ENCODE assay signal across 8 mouse cellular contexts in the genomic region with DNA sequence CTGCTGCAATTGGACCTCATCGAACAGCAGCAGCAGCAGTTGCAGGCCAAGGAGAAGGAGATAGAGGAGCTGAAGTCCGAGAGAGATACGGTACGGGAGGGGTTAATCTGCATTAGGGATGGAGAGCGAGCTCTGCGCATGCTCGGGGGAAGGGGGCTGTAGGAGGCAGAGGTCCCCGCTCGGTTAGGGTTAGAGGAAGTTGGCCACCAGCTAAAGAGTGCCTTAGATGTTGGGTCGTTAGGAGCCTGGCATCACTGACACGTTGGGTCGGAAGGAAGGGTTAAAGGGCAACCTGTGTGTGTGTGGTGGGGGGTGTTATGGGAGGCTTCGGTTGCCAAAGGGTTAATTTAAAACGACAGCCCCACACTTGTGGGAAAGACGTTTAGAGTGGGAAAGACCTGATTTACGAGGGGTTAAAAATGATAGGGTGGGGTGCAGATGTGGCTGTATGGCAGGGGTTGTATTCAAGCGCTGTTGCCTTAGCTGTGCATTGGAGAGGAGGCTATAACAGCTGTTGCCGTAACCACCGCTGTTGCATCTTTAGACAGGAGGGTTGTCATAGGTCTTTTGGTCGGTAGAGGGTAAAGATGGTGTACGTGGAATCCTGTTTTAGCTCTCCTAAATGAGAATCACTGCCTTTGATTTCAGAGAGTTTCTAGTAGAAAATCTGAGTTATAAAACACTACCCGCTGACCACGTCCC. TPM values are rescaled to one million over a fixed set of nuclear protein-coding genes. Genes with fewer than 3 reads are reported as not detected.
A peak's percentile ranks its signal among the peaks of the same experiment; 100 is the strongest.
DNase-seq lines count a peak whose midpoint lies in the region; ATAC-seq and TF ChIP-seq lines count a peak whose summit lies in the region.

No protein-coding gene starts in this region.

- H3K9ac ChIP-seq in heart, embryonic 14.5 days (ENCODE audit: low read length): peak overlapping the region; percentile 100
- peak overlapping the region; percentile 99 for H3K9ac ChIP-seq in kidney, postnatal 0 days (ENCODE audit: low read depth, low read length)
- peak overlapping the region; percentile 99 for H3K9ac ChIP-seq in liver, embryonic 15.5 days
- H3K9ac ChIP-seq in neural tube, embryonic 13.5 days: peak overlapping the region; percentile 100

- TF ChIP-seq CTCF in kidney, postnatal 0 days (IDR thresholded peaks at IDR 0.05; ENCODE audit: low read depth): no peak

- DNase-seq in CD8-positive naive resting alpha-beta T cell, adult 2 months (ENCODE audit: low read depth in 2 of 2, low spot score in 2 of 2): peak; percentile 18 to 46
- peak; percentile 79 for DNase-seq in adrenal gland, postnatal 10 days
- peak; percentile 91 for DNase-seq in kidney, postnatal 0 days (ENCODE audit: low spot score)
- peak; percentile 83 for DNase-seq in thymus, postnatal 4 days

- H3K27me3 ChIP-seq in heart, embryonic 14.5 days (ENCODE audit: control insufficient read depth, insufficient read depth, low read length): no peaks in the 10 kb centered on the region
- no peaks in the 10 kb centered on the region for H3K27me3 ChIP-seq in kidney, postnatal 0 days (ENCODE audit: insufficient read depth, low read length)
- H3K27me3 ChIP-seq in liver, embryonic 15.5 days: no peaks in the 10 kb centered on the region
- no peaks in the 10 kb centered on the region for H3K27me3 ChIP-seq in neural tube, embryonic 13.5 days

- 0 out of 2 replicates have a peak, but pooled peaks have one; percentile 6 for ATAC-seq in erythroblast, adult 5-6 weeks (replicated peaks; ENCODE audit: low FRiP score, poor library complexity, severe bottlenecking)
- ATAC-seq in heart, embryonic 14.5 days (ENCODE audit: insufficient number of reproducible peaks, insufficient read depth, low FRiP score, low read depth): 0 out of 2 replicates have a peak, but pooled peaks have one; percentile 28
- ATAC-seq in kidney, postnatal 0 days (replicated peaks; ENCODE audit: low FRiP score, low read depth): peak; percentile 14; the same call in 1 of the 2 replicates
- ATAC-seq in liver, embryonic 15.5 days (ENCODE audit: insufficient read depth): no peak
- ATAC-seq in neural tube, embryonic 13.5 days (ENCODE audit: low read depth): peak; percentile 56

- peak overlapping the region; percentile 95 for H3K4me2 ChIP-seq in heart, embryonic 14.5 days (ENCODE audit: low read length)
- H3K4me2 ChIP-seq in kidney, postnatal 0 days (ENCODE audit: low read length): peak overlapping the region; percentile 78
- H3K4me2 ChIP-seq in liver, embryonic 15.5 days: peak overlapping the region; percentile 99
- peak overlapping the region; percentile 100 for H3K4me2 ChIP-seq in neural tube, embryonic 13.5 days

- H3K36me3 ChIP-seq in heart, embryonic 14.5 days (ENCODE audit: control insufficient read depth, insufficient read depth, low read length): peaks cover 36% of the 10 kb centered on the region
- H3K36me3 ChIP-seq in kidney, postnatal 0 days (ENCODE audit: insufficient read depth, low read length): peaks cover 17% of the 10 kb centered on the region; the same call in 1 of the 2 replicates
- H3K36me3 ChIP-seq in liver, embryonic 15.5 days (replicated peaks): peaks cover 33% of the 10 kb centered on the region
- peaks cover 31% of the 10 kb centered on the region for H3K36me3 ChIP-seq in neural tube, embryonic 13.5 days

- H3K4me1 ChIP-seq in heart, embryonic 14.5 days (ENCODE audit: control insufficient read depth in 2 of 2, insufficient read depth in 2 of 2, low read length in 2 of 2): peaks cover 6 to 21% of the 10 kb centered on the region in 2 experiments
- H3K4me1 ChIP-seq in kidney, postnatal 0 days (replicated peaks; ENCODE audit: insufficient read depth, low read length): peaks cover 23% of the 10 kb centered on the region
- H3K4me1 ChIP-seq in liver, embryonic 15.5 days (replicated peaks): peaks cover 66% of the 10 kb centered on the region
- peaks cover 53% of the 10 kb centered on the region for H3K4me1 ChIP-seq in neural tube, embryonic 13.5 days (replicated peaks)

- WGBS in heart, embryonic 14.5 days: 2% methylated on average over 23 of the region's 23 CpGs
- WGBS in kidney, postnatal 0 days: 1% methylated on average over 23 of the region's 23 CpGs
- WGBS in liver, embryonic 15.5 days (ENCODE audit: insufficient replicate concordance): 4% methylated on average over 23 of the region's 23 CpGs
- WGBS in neural tube, embryonic 13.5 days: 3% methylated on average over 23 of the region's 23 CpGs

- H3K9me3 ChIP-seq in heart, embryonic 14.5 days (ENCODE audit: control insufficient read depth, low read length): no peaks in the 10 kb centered on the region
- no peaks in the 10 kb centered on the region for H3K9me3 ChIP-seq in kidney, postnatal 0 days (replicated peaks; ENCODE audit: low read length)
- H3K9me3 ChIP-seq in liver, embryonic 15.5 days (replicated peaks): no peaks in the 10 kb centered on the region
- H3K9me3 ChIP-seq in neural tube, embryonic 13.5 days: no peaks in the 10 kb centered on the region

- peak overlapping the region; percentile 100 for H3K27ac ChIP-seq in heart, embryonic 14.5 days (replicated peaks in 1 of 2; ENCODE audit: control insufficient read depth in 1 of 2, insufficient read depth in 1 of 2, low read depth in 2 of 2, low read length in 2 of 2)
- H3K27ac ChIP-seq in kidney, postnatal 0 days: peak overlapping the region; percentile 99
- peak overlapping the region; percentile 98 for H3K27ac ChIP-seq in liver, embryonic 15.5 days (replicated peaks)
- peak overlapping the region; percentile 100 for H3K27ac ChIP-seq in neural tube, embryonic 13.5 days (replicated peaks)

- H3K4me3 ChIP-seq in heart, embryonic 14.5 days (ENCODE audit: control insufficient read depth in 1 of 2, insufficient read depth in 1 of 2, low read depth in 1 of 2, low read length in 2 of 2): peak overlapping the region; percentile 76 to 96
- peak overlapping the region; percentile 100 for H3K4me3 ChIP-seq in kidney, postnatal 0 days (replicated peaks; ENCODE audit: low read depth, low read length)
- peak overlapping the region; percentile 94 for H3K4me3 ChIP-seq in liver, embryonic 15.5 days (replicated peaks)
- peak overlapping the region; percentile 100 for H3K4me3 ChIP-seq in neural tube, embryonic 13.5 days

RNA-seq across cellular contexts. Expression of gene Msl1, which starts 1.4 kb away (rescaled TPM):
- total RNA-seq in adrenal gland, postnatal 10 days (2021): 10 to 100 TPM; 79.4 to 88.6 TPM
- total RNA-seq in erythroblast, adult 5-6 weeks (2015; ENCODE audit: low replicate concordance): 30.3 and 42.7 TPM in 2 replicates
- 26.1 and 26.3 TPM in 2 replicates for total RNA-seq in erythroblast, adult 5-6 weeks (2017; ENCODE audit: low replicate concordance)
- polyA plus RNA-seq in heart, embryonic 14.5 days (2014; fragmentation: Nextera tagmentation; extraction: Ambion mirVana): 13.3 and 15.3 TPM in 2 replicates
- 17.8 and 19.3 TPM in 2 replicates for polyA plus RNA-seq in kidney, postnatal 0 days (2015; fragmentation: Nextera tagmentation; extraction: Ambion mirVana)
- polyA plus RNA-seq in liver, embryonic 15.5 days (2015; fragmentation: Nextera tagmentation; extraction: Ambion mirVana): 5.2 and 5.8 TPM in 2 replicates
- 31.5 and 33.2 TPM in 2 replicates for polyA plus RNA-seq in neural tube, embryonic 13.5 days (2015; fragmentation: Nextera tagmentation; extraction: Ambion mirVana)

RNA-seq across cellular contexts. Expression of gene Casc3, which starts 8.0 kb away (rescaled TPM):
- 10 to 100 TPM; 31.9 to 35.7 TPM for total RNA-seq in adrenal gland, postnatal 10 days (2021)
- 20.0 and 23.6 TPM in 2 replicates for total RNA-seq in erythroblast, adult 5-6 weeks (2015; ENCODE audit: low replicate concordance)
- 15.7 and 26.5 TPM in 2 replicates for total RNA-seq in erythroblast, adult 5-6 weeks (2017; ENCODE audit: low replicate concordance)
- polyA plus RNA-seq in heart, embryonic 14.5 days (2014; fragmentation: Nextera tagmentation; extraction: Ambion mirVana): 22.6 and 22.9 TPM in 2 replicates
- polyA plus RNA-seq in kidney, postnatal 0 days (2015; fragmentation: Nextera tagmentation; extraction: Ambion mirVana): 24.6 and 25.7 TPM in 2 replicates
- polyA plus RNA-seq in liver, embryonic 15.5 days (2015; fragmentation: Nextera tagmentation; extraction: Ambion mirVana): 14.4 and 16.2 TPM in 2 replicates
- 55.1 and 57.7 TPM in 2 replicates for polyA plus RNA-seq in neural tube, embryonic 13.5 days (2015; fragmentation: Nextera tagmentation; extraction: Ambion mirVana)

RNA-seq across cellular contexts. Expression of gene Nr1d1, which starts 21.5 kb away (rescaled TPM):
- total RNA-seq in adrenal gland, postnatal 10 days (2021): 10 to 100 TPM; 15.1 to 59.6 TPM
- not detected in 2 replicates for total RNA-seq in erythroblast, adult 5-6 weeks (2015; ENCODE audit: low replicate concordance)
- total RNA-seq in erythroblast, adult 5-6 weeks (2017; ENCODE audit: low replicate concordance): 0.26 and 0.42 TPM in 2 replicates
- polyA plus RNA-seq in heart, embryonic 14.5 days (2014; fragmentation: Nextera tagmentation; extraction: Ambion mirVana): 6.0 and 6.4 TPM in 2 replicates
- 3.1 and 3.5 TPM in 2 replicates for polyA plus RNA-seq in kidney, postnatal 0 days (2015; fragmentation: Nextera tagmentation; extraction: Ambion mirVana)
- polyA plus RNA-seq in liver, embryonic 15.5 days (2015; fragmentation: Nextera tagmentation; extraction: Ambion mirVana): 0.63 and 0.85 TPM in 2 replicates
- polyA plus RNA-seq in neural tube, embryonic 13.5 days (2015; fragmentation: Nextera tagmentation; extraction: Ambion mirVana): 3.4 and 3.6 TPM in 2 replicates

RNA-seq across cellular contexts. Expression of gene Rapgefl1, which starts 39.9 kb away (rescaled TPM):
- 1 to 10 TPM in 1 of 2 experiments, under 1 TPM in 1; 0.93 to 1.6 TPM for total RNA-seq in adrenal gland, postnatal 10 days (2021)
- not detected in 2 replicates for total RNA-seq in erythroblast, adult 5-6 weeks (2015; ENCODE audit: low replicate concordance)
- total RNA-seq in erythroblast, adult 5-6 weeks (2017; ENCODE audit: low replicate concordance): 0.42 TPM in 1 of 2 replicates, not detected in the other
- polyA plus RNA-seq in heart, embryonic 14.5 days (2014; fragmentation: Nextera tagmentation; extraction: Ambion mirVana): 0.82 and 0.95 TPM in 2 replicates
- 0.77 and 1.0 TPM in 2 replicates for polyA plus RNA-seq in kidney, postnatal 0 days (2015; fragmentation: Nextera tagmentation; extraction: Ambion mirVana)
- 0.24 and 0.28 TPM in 2 replicates for polyA plus RNA-seq in liver, embryonic 15.5 days (2015; fragmentation: Nextera tagmentation; extraction: Ambion mirVana)
- 5.6 and 6.7 TPM in 2 replicates for polyA plus RNA-seq in neural tube, embryonic 13.5 days (2015; fragmentation: Nextera tagmentation; extraction: Ambion mirVana)

RNA-seq across cellular contexts. Expression of gene Thra, which starts 56.2 kb away (rescaled TPM):
- total RNA-seq in adrenal gland, postnatal 10 days (2021): 100 to 1,000 TPM; 135 to 184 TPM
- total RNA-seq in erythroblast, adult 5-6 weeks (2015; ENCODE audit: low replicate concordance): 1.9 and 5.0 TPM in 2 replicates
- total RNA-seq in erythroblast, adult 5-6 weeks (2017; ENCODE audit: low replicate concordance): 4.3 and 8.1 TPM in 2 replicates
- polyA plus RNA-seq in heart, embryonic 14.5 days (2014; fragmentation: Nextera tagmentation; extraction: Ambion mirVana): 45.3 and 55.6 TPM in 2 replicates
- 26.1 TPM in 2 replicates for polyA plus RNA-seq in kidney, postnatal 0 days (2015; fragmentation: Nextera tagmentation; extraction: Ambion mirVana)
- polyA plus RNA-seq in liver, embryonic 15.5 days (2015; fragmentation: Nextera tagmentation; extraction: Ambion mirVana): 7.2 and 7.6 TPM in 2 replicates
- polyA plus RNA-seq in neural tube, embryonic 13.5 days (2015; fragmentation: Nextera tagmentation; extraction: Ambion mirVana): 89.5 and 94.4 TPM in 2 replicates

Comparison
In these comparisons a context has a peak if more than half of its experiments do, and no peak if none do; other contexts are left out.
1. DNase-seq: peak in every context shown above with its lines; median percentile 91 in kidney, postnatal 0 days; 83 in thymus, postnatal 4 days; 79 in adrenal gland, postnatal 10 days; 32 in CD8-positive naive resting alpha-beta T cell, adult 2 months.